Mouse (Mus musculus): Measurements from ENCODE around the gene Pus7. TPM values are rescaled to one million over a fixed set of nuclear protein-coding genes. Genes with fewer than 3 reads are reported as not detected.
"Not testable (repeated sequence)": the region's sequence is repeated elsewhere in the genome, so short reads cannot be mapped to it uniquely, and the experiment has no call there.

Gene Pus7
- polyA plus RNA-seq, 1 experiment from 2014 or later, result 11.2 TPM

GRCm38 (mm10) chr5:23706601-23707597 is 76.6 kb downstream of the Pus7 start:
- not testable (repeated sequence) for H3K4me3 ChIP-seq (ENCODE audit: low read depth, low read length); H3K4me1 ChIP-seq (ENCODE audit: control insufficient read depth, low read depth, low read length); H3K9ac ChIP-seq (ENCODE audit: low read depth, low read length); H3K27ac ChIP-seq (ENCODE audit: low read length); H3K4me2 ChIP-seq (ENCODE audit: low read depth, low read length); H3K27me3 ChIP-seq (ENCODE audit: control insufficient read depth, insufficient read depth, low read depth, low read length); ATAC-seq (ENCODE audit: low read depth)
- 89% methylated on average over 30 of the region's 34 CpGs for WGBS (ENCODE audit: insufficient replicate concordance)
- peaks cover 44% of the 10 kb centered on the region for H3K36me3 ChIP-seq (ENCODE audit: control insufficient read depth, insufficient read depth)
- H3K9me3 ChIP-seq (replicated peaks; ENCODE audit: control insufficient read depth, low read length), result peaks cover 13% of the 10 kb centered on the region

DNA sequence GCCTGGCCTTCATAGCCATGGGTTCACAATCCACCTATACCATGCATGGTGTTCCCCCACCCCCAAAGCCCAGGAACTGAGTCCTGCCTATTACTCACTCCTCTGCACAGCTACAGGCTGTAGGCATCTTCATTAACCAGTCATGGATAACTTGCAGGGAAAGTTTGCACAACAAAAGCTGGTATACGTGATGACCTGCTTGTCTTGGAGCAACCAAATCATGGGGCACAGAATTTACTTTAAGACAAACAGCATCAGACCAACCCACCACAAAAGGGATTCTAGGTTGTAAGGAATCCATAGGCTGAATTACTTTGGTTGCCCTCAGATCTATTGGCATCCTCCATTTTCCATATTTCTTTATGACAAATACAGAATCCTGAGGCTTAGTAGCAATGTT is 86.1 kb downstream of the Pus7 start:
- Histone ChIP-seq H3K27ac (ENCODE audit: low read length) (no peak overlapping the region), H3K4me3 (ENCODE audit: low read depth, low read length) (no peak overlapping the region), H3K27me3 (ENCODE audit: control insufficient read depth, insufficient read depth, low read depth, low read length) (no peaks in the 10 kb centered on the region), H3K9ac (ENCODE audit: low read depth, low read length) (no peak overlapping the region), H3K4me1 (ENCODE audit: control insufficient read depth, low read depth, low read length) (no peaks in the 10 kb centered on the region), H3K4me2 (ENCODE audit: low read depth, low read length) (no peak overlapping the region), H3K9me3 (replicated peaks; ENCODE audit: control insufficient read depth, low read length) (peaks cover 5% of the 10 kb centered on the region; the same call in 1 of the 2 replicates), H3K36me3 (ENCODE audit: control insufficient read depth, insufficient read depth) (peaks cover 6% of the 10 kb centered on the region)
- 78% methylated on average over 1 of the region's 1 CpGs for WGBS (ENCODE audit: insufficient replicate concordance)
- ATAC-seq (ENCODE audit: low read depth), result no peak

Other genes with a start within 250 kb of the Pus7 start
- gene Srpk2, start 99.1 kb downstream of the Pus7 start, polyA plus RNA-seq (2015; fragmentation: Nextera tagmentation; extraction: Ambion mirVana), result 6.2 and 6.6 TPM in 2 replicates
- gene Rint1, start 4.0 kb upstream of the Pus7 start, polyA plus RNA-seq (2015; fragmentation: Nextera tagmentation; extraction: Ambion mirVana), result 16.9 TPM in 2 replicates
- gene Tomm7, start 60.5 kb upstream of the Pus7 start, polyA plus RNA-seq (2015; fragmentation: Nextera tagmentation; extraction: Ambion mirVana), result 50.2 and 63.2 TPM in 2 replicates
- gene Fam126a, start 247.0 kb upstream of the Pus7 start, polyA plus RNA-seq (2015; fragmentation: Nextera tagmentation; extraction: Ambion mirVana), result 60.3 and 61.8 TPM in 2 replicates